Mouse (Mus musculus): ENCODE data around the gene Spry1.

Gene Spry1

DNA sequence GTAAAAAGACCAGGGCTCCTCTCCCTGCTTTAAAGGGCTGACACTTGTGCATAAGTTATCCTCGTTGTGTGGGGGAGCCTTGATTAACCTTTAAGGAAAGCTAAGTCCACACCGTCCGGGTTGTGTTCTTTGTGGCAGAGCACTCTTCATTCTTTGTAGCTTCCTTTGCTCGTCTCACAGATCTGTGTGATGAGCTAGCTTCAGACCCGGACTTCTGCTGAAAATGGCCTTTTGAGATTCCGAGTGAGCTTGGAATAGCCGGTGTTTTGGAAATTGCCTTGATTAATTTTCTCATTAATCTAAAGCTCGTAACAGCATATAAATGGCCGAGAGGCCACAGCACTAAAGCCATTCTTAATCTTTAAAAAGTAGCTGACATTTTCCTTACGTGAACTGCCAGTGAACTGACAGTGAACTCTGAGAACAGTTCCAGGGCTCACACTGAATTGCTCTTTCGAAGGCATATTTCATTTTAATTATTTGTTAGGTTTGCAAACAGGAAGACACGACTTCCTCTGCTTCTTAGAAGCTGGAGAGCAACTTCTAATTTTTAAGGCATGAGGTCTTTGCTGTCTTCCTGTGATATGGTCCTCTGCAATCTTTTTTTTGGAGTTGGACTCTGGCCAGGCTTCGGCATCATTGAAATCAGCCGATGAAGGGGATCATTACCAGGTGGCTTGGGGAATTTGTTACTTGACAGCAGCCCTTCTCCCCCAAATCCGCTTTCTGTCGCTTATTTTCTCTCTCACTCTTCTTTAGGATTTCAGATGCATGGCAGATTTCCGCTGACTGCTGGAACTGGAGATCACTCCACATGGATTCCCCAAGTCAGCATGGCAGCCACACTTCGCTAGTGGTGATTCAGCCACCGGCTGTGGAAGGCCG lies 2.3 kb downstream of the Spry1 start:
- no peak for DNase-seq (ENCODE audit: low spot score)

GRCm38 (mm10) chr3:37642681-37643214 lies 3.0 kb downstream of the Spry1 start:
- no peak for DNase-seq (ENCODE audit: low spot score)

DNA sequence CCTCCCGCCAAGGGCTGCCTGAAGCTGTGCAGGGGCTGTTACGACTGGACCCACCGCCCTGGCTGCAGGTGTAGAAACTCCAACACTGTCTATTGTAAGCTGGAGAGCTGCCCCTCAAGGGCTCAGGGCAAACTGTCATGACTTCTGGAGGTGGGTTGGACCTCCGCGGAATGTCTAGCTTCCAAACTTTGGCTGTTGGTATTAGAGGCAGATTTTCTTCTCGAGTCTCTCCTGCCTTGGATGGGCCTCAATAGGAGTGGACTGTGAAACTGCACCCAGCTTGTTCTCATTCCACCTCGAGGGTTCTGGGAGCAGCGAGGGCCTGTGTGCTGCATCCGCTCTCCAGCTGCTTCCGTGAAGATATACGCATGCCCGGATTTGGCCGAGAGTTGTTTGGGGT lies 3.7 kb downstream of the Spry1 start:
- DNase-seq (ENCODE audit: low spot score): no peak

- no peak for DNase-seq (ENCODE audit: low spot score)
These were observed 4.2 kb downstream of the Spry1 start for GRCm38 (mm10) chr3:37643903-37644302.

DNA sequence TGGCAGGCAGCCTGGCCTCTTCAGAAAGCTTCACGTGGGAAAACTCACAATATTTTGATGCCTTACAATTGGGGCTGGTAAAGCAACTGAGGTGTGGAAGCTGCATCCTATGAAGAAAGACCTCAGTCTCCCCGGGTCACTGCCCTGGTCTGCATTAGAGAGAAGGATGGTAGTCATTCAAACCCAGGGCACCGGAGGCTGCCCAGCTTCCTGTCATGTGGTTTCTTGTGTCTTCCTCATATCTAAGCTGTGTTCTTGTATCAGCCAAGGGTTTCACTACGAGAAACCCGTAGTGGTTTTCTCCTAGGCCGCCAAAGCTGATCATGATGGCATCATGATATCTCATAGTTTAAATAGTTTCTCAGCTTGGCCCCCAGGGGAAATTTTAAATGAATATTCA lies 5.3 kb downstream of the Spry1 start:
- no peak for DNase-seq (ENCODE audit: low spot score)

DNA sequence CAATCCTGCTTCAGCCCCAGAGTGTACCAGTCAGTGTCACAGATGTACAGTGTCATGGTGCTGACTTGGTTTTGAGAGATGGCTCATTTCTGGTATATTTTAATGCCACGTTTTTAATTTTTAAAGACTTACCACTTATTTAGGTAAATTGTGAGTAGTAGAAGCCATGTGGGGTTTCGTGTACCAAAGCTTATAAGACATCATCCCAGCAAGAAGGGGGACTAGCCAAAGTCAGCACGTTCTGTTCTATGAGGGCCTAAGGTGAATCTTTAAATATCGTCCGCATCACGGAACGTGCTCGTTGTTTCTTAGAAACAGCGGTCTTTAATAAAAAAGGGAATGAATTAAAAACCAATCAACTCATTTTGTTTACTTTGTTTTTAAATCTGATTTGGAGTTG lies 6.5 kb downstream of the Spry1 start:
- DNase-seq (ENCODE audit: low spot score): no peak

DNA sequence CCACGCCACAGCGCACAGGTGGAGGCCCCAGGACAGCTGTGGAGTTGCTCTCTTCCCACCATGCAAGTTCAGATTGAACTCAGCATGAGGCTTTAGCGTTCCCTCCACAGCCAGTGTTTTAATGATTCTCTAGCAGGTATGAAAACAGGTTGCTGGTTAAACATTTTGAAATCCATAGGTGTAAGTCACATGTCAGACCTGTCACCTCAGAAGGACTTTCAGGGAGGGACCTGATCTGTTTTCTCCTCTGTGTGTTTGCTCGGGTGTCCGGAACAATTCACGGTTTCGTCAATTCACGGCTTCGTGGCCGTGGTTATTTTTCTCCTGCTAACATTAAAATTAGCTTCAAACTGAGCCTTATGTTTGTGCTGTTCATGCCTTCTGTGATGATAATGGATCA lies 7.5 kb downstream of the Spry1 start:
- DNase-seq (ENCODE audit: low spot score): no peak

DNA sequence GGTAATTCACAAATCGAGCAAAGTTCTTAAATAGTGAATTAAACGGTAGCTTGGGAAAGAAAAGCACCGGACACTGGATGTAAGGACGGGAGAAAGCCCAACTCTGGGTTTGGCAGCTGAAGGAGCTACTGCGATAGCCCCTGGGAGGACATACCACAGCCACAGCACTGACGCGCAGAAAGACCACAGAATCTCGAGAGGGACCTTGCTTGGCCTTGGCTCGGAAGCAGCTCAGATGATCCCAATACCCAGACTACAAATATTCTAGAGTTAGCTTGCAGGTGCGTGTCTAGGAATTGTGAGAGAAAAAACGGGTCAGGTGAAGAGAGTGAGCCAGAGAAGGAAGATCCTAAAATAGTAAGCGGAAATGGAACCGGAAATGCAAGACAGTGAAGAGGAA lies 8.5 kb downstream of the Spry1 start:
- no peak for DNase-seq (ENCODE audit: low spot score)

- no peak for DNase-seq (ENCODE audit: low spot score)
These were observed 9.5 kb downstream of the Spry1 start for GRCm38 (mm10) chr3:37649281-37649680.

GRCm38 (mm10) chr3:37652537-37652936 lies 12.8 kb downstream of the Spry1 start:
- no peak for DNase-seq (ENCODE audit: low spot score)

GRCm38 (mm10) chr3:37653935-37654729 lies 14.4 kb downstream of the Spry1 start:
- no peak for DNase-seq (ENCODE audit: low spot score)

DNA sequence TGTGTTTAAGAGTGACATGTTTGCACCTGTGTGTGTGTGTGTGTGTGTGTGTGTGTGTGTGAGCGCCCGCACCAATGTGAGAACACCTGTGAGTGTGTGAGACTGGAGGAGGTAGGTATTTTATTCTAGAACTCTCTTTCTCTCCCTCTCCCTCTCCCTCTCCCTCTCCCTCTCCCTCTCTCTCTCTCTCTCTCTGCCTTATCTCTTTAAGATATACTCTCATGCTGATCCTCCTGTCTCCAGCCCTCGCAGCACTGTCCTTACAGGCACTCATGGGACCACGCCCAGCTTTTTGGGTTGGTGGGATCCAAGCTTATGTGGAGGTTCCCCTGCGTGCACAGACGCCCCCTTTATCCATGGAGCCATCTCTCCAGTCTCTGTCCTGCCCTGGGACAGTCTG lies 15.0 kb downstream of the Spry1 start:
- DNase-seq (ENCODE audit: low spot score): no peak

DNA sequence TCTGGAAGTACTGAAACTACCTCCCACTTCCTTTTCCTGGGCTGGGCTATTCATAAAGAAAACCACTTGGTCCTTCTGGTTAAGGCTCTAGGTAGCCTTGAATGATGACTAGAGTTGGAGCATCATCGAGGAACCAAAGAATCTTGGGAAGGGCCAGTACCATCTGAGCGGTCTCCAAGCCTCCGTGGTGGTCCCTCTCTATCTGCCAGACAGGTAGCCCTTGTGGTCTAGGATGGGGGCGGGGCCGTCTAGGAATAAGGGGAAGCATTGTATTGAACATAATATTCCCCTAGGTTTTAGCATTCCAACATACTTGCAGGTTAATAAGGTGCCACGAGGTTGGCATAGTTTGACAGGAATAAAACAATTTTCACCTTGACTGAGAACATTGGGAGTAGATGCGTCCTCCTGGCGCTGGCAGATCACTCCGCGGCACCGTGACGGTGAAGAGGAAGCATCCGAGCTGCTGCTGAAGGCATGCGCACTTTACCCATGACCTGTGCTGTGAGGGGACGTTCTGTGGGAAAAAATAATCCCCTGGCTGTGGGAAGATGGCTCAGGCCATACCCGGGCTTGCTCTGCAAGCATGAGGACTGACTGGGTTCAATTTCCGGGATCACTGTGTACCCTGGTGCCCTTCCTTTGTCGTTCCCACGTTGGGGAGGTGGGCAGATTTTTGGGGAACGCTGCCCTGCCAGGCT lies 16.3 kb downstream of the Spry1 start:
- DNase-seq (ENCODE audit: low spot score): no peak

- no peak for DNase-seq (ENCODE audit: low spot score)
These were observed 17.3 kb downstream of the Spry1 start for GRCm38 (mm10) chr3:37657009-37657408.

DNA sequence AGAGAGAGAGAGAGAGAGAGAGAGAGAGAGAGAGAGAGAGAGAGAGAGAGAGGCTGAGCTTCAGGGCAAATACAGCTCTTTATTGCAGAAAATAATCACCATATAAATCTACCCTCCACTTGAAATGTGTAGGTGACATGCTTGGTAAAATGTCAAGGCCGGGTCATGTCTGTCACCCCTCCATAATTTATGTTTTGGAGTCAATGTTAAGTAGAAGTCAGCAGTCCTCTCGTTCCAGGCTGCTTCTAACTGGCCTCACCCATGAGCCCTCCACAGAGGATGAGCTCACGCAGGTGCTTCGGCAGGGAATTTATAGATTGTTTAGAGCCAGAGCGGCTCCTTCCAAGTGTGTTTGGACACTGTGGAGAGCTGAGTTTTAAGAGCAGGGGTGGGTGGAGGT lies 18.4 kb downstream of the Spry1 start:
- DNase-seq (ENCODE audit: low spot score): no peak

DNA sequence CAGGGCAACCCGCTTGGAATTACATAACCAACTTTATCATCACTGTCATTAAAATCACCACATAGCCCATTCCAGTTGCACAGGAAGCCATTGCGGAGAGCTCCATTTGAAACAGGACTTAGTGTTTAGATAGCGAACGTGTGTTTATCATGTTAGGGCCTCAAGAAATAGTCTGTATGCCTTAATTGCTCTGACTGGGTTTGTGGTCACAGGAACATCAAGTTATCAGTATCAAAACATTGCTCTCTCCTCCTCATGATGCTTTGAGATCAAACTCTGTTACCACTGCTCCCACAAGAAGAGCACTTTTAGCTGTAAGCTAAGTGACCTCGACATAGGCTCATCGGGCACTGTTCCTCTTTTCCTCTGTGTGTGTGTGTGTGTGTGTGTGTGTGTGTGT lies 19.9 kb downstream of the Spry1 start:
- DNase-seq (ENCODE audit: low spot score): no peak

DNA sequence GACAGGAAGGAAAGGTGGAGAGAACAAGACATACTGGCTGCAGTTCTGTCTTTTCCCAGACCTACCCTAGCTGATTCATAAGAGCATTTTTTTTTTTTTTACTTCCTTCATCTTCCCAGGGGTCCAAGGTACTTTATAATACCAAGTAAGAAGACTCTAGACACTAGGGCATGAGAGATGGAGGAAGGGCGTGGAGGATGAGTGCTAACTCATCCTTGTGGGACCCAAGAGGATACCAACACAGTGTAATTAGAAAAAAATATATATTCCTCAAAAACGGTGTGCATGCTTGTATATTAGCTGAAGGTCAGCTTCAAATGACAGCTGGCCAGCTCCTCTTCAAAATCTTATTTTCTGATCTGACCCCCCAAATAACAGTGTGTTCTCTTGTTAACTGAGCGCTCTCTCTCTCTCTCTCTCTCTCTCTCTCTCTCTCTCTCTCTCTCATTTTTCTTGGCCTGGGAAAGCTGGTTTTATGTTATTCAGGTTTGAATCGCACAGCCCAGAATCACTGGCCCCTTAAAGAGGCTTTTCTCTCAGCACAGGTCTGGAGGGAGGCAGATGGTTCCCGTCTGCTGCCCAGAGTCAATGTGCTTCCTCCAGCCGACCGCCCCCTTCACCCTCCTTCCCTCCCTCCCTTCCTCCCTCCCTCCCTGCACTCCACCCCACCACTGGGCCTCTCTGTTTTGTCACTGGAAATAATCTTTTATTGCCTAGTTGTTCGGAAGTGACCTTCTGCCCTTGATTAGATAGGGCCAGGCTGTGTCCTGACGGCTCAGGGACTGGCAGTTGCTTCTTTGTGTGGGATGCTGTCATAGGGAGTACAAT lies 26.8 kb downstream of the Spry1 start:
- no peak for DNase-seq (ENCODE audit: low spot score)

GRCm38 (mm10) chr3:37667119-37667467 lies 27.3 kb downstream of the Spry1 start:
- no peak for DNase-seq (ENCODE audit: low spot score)

DNA sequence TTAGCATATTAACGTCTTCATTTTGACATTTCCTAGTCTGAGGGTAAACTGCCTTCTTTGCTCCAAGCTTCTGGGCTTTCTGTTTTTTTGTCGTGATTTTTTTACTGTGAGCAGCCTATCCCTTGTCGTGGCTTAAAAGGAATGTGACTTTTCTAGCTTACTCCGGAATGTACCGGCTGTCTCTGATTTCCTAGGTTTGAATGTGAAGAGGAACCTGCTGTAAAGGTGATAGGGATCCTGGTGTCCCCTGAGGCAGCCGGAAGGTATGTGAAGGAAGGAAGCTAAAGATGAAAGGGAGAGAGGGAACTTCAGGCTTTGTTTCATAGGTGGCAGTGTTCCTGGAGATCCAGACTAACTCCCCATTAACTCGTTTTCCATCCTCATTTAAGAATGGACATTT lies 28.0 kb downstream of the Spry1 start:
- DNase-seq (ENCODE audit: low spot score): no peak

GRCm38 (mm10) chr3:37668652-37669051 lies 28.9 kb downstream of the Spry1 start:
- no peak for DNase-seq (ENCODE audit: low spot score)

- DNase-seq (ENCODE audit: low spot score): no peak
These were observed 29.4 kb downstream of the Spry1 start for GRCm38 (mm10) chr3:37669100-37669499.
